Mouse (Mus musculus) E14TG2a.4 (cell line): ENCODE data around the gene Ceacam19.

Experiments
- CTCF ChIP-seq: conservative IDR thresholded peaks from 2 replicates; pipeline ENCODE4 v1.5.1; 2014; ENCODE audit warnings: low read length
- NANOG ChIP-seq: IDR thresholded peaks from 2 replicates; pipeline ENCODE4 v1.6.1; 2014; ENCODE audit warnings: borderline replicate concordance, low read length, mixed read lengths
- POU5F1 ChIP-seq: IDR thresholded peaks from 2 replicates; pipeline ENCODE4 v1.6.1; 2014; ENCODE audit warnings: low read length, borderline replicate concordance

GRCm38 (mm10) chr7:19920166-19920505 is 32.4 kb upstream of the Ceacam19 start:
- no peak for TF ChIP-seq CTCF
- no peak for TF ChIP-seq POU5F1
- no peak for TF ChIP-seq NANOG
